Mouse (Mus musculus): Measurements from ENCODE around the gene Snx30. TPM values are rescaled to one million over a fixed set of nuclear protein-coding genes. Genes with fewer than 3 reads are reported as not detected.

The Snx30 gene
- total and polyA plus RNA-seq, 3 experiments = 4.2 to 8.6 TPM; not detected in 1

- Histone ChIP-seq H3K4me3 (ENCODE audit: control insufficient read depth in 1 of 2, insufficient read depth in 1 of 2, low read depth in 2 of 2, low read length in 2 of 2) (no peak overlapping the region), H3K27ac (ENCODE audit: control insufficient read depth, low read depth, low read length) (no peak overlapping the region), H3K27me3 (ENCODE audit: control insufficient read depth in 1 of 2, insufficient read depth in 2 of 2, low read length in 2 of 2) (no peaks in the 10 kb centered on the region), H3K36me3 (ENCODE audit: control insufficient read depth in 1 of 2, insufficient read depth in 2 of 2, low read length in 2 of 2) (peaks cover 0 to 14% of the 10 kb centered on the region in 2 experiments; a peak in 2 of 4 replicates), H3K4me1 (ENCODE audit: control insufficient read depth in 1 of 2, insufficient read depth in 2 of 2, low read length in 2 of 2) (peaks cover 2 to 15% of the 10 kb centered on the region in 2 experiments; a peak in 2 of 4 replicates), H3K9me3 (replicated peaks; ENCODE audit: insufficient read depth, low read length) (no peaks in the 10 kb centered on the region), H3K79me2 (ENCODE audit: control insufficient read depth, insufficient read depth, low read length, poor library complexity) (no peaks in the 10 kb centered on the region), H3K9ac (ENCODE audit: control insufficient read depth, low read depth, low read length, poor library complexity, severe bottlenecking) (no peak overlapping the region)
- DNase-seq (ENCODE audit: low read depth, low spot score) = no peak
- TF ChIP-seq ETS1 (IDR thresholded peaks at IDR 0.05; ENCODE audit: low read depth, low read length) (no peak), SIN3A (IDR thresholded peaks at IDR 0.05; ENCODE audit: low read length) (no peak), ELF1 (IDR thresholded peaks at IDR 0.05; ENCODE audit: low read depth, low read length) (no peak), CHD1 (IDR thresholded peaks at IDR 0.05; ENCODE audit: low read depth, low read length) (no peak), TCF12 (IDR thresholded peaks at IDR 0.05; ENCODE audit: low read depth, low read length) (no peak), MYC (IDR thresholded peaks at IDR 0.05; ENCODE audit: low read depth, low read length) (no peak), USF1 (IDR thresholded peaks at IDR 0.05; ENCODE audit: low read depth, low read length) (no peak), USF2 (IDR thresholded peaks at IDR 0.05; ENCODE audit: borderline replicate concordance in 1 of 2, insufficient read depth in 1 of 2, low read depth in 1 of 2, low read length in 2 of 2) (no peak), MYB (IDR thresholded peaks at IDR 0.05; ENCODE audit: low read depth, low read length) (no peak), MXI1 (IDR thresholded peaks at IDR 0.05; ENCODE audit: low read depth, low read length) (no peak), ZNF384 (IDR thresholded peaks at IDR 0.05; ENCODE audit: low read depth, low read length) (no peak), MAZ (IDR thresholded peaks at IDR 0.05; ENCODE audit: low read depth, low read length) (no peak), KAT2A (conservative IDR thresholded peaks at IDR 0.05; ENCODE audit: low read depth, low read length) (no peak), CTCF (IDR thresholded peaks at IDR 0.05 in 2 of 3, conservative IDR thresholded peaks at IDR 0.05 in 1 of 3; ENCODE audit: control insufficient read depth in 1 of 3, insufficient read depth in 1 of 3, low read depth in 2 of 3, low read length in 3 of 3, poor library complexity in 1 of 3, severe bottlenecking in 1 of 3) (no peak), UBTF (IDR thresholded peaks at IDR 0.05; ENCODE audit: borderline replicate concordance, insufficient read depth, low read depth, low read length) (no peak), TAL1 (IDR thresholded peaks at IDR 0.05; ENCODE audit: low read length) (no peak), MAX (IDR thresholded peaks at IDR 0.05; ENCODE audit: low read length) (no peak), POLR2AphosphoS5 (IDR thresholded peaks at IDR 0.05; ENCODE audit: borderline replicate concordance, low read depth, low read length) (no peak), NRF1 (IDR thresholded peaks at IDR 0.05; ENCODE audit: insufficient read depth, low read depth, low read length, poor library complexity, severe bottlenecking) (no peak), EP300 (IDR thresholded peaks at IDR 0.05; ENCODE audit: low read depth in 1 of 2, low read length in 2 of 2) (no peak)
These were observed 54.8 kb downstream of the Snx30 start for GRCm38 (mm10) chr4:59860431-59860830.

- H3K79me2 ChIP-seq (ENCODE audit: control insufficient read depth, insufficient read depth, low read length, poor library complexity) = no peaks in the 10 kb centered on the region
- H3K36me3 ChIP-seq (ENCODE audit: control insufficient read depth in 1 of 2, insufficient read depth in 2 of 2, low read length in 2 of 2) = peaks cover 0 to 14% of the 10 kb centered on the region in 2 experiments; a peak in 2 of 4 replicates
- no peak overlapping the region for H3K27ac ChIP-seq (ENCODE audit: control insufficient read depth, low read depth, low read length)
- H3K4me3 ChIP-seq (ENCODE audit: control insufficient read depth in 1 of 2, insufficient read depth in 1 of 2, low read depth in 2 of 2, low read length in 2 of 2) = no peak overlapping the region
- H3K4me1 ChIP-seq (ENCODE audit: control insufficient read depth in 1 of 2, insufficient read depth in 2 of 2, low read length in 2 of 2) = peaks cover 2 to 15% of the 10 kb centered on the region in 2 experiments; a peak in 2 of 4 replicates
- no peaks in the 10 kb centered on the region for H3K9me3 ChIP-seq (replicated peaks; ENCODE audit: insufficient read depth, low read length)
- DNase-seq (ENCODE audit: low read depth, low spot score) = no peak
- H3K27me3 ChIP-seq (ENCODE audit: control insufficient read depth in 1 of 2, insufficient read depth in 2 of 2, low read length in 2 of 2) = no peaks in the 10 kb centered on the region
- H3K9ac ChIP-seq (ENCODE audit: control insufficient read depth, low read depth, low read length, poor library complexity, severe bottlenecking) = no peak overlapping the region
- no peak for TF ChIP-seq ZNF384 (IDR thresholded peaks at IDR 0.05; ENCODE audit: low read depth, low read length)
- no peak for TF ChIP-seq CHD2 (IDR thresholded peaks at IDR 0.05; ENCODE audit: low read length)
- TF ChIP-seq ETS1 (IDR thresholded peaks at IDR 0.05; ENCODE audit: low read depth, low read length) = no peak
- no peak for TF ChIP-seq EP300 (IDR thresholded peaks at IDR 0.05; ENCODE audit: low read depth in 1 of 2, low read length in 2 of 2)
- no peak for TF ChIP-seq SMC3 (IDR thresholded peaks at IDR 0.05; ENCODE audit: low read depth, low read length)
- TF ChIP-seq POLR2AphosphoS2 (IDR thresholded peaks at IDR 0.05; ENCODE audit: low read length) = no peak
- TF ChIP-seq HCFC1 (IDR thresholded peaks at IDR 0.05; ENCODE audit: low read depth, low read length) = no peak
- TF ChIP-seq MEF2A (IDR thresholded peaks at IDR 0.05; ENCODE audit: extremely low read depth, insufficient replicate concordance, low read depth, low read length, poor library complexity, severe bottlenecking) = no peak
- no peak for TF ChIP-seq TAL1 (IDR thresholded peaks at IDR 0.05; ENCODE audit: low read length)
- TF ChIP-seq RCOR1 (IDR thresholded peaks at IDR 0.05; ENCODE audit: low read depth, low read length) = no peak
- TF ChIP-seq KAT2A (conservative IDR thresholded peaks at IDR 0.05; ENCODE audit: low read depth, low read length) = no peak
- TF ChIP-seq CTCF (IDR thresholded peaks at IDR 0.05 in 2 of 3, conservative IDR thresholded peaks at IDR 0.05 in 1 of 3; ENCODE audit: control insufficient read depth in 1 of 3, insufficient read depth in 1 of 3, low read depth in 2 of 3, low read length in 3 of 3, poor library complexity in 1 of 3, severe bottlenecking in 1 of 3) = no peak
- no peak for TF ChIP-seq BHLHE40 (IDR thresholded peaks at IDR 0.05; ENCODE audit: borderline replicate concordance, low read depth, low read length)
- TF ChIP-seq ELF1 (IDR thresholded peaks at IDR 0.05; ENCODE audit: low read depth, low read length) = no peak
- TF ChIP-seq UBTF (IDR thresholded peaks at IDR 0.05; ENCODE audit: borderline replicate concordance, insufficient read depth, low read depth, low read length) = no peak
- no peak for TF ChIP-seq RAD21 (IDR thresholded peaks at IDR 0.05; ENCODE audit: low read depth, low read length)
- no peak for TF ChIP-seq USF1 (IDR thresholded peaks at IDR 0.05; ENCODE audit: low read depth, low read length)
- no peak for TF ChIP-seq CHD1 (IDR thresholded peaks at IDR 0.05; ENCODE audit: low read depth, low read length)
- TF ChIP-seq USF2 (IDR thresholded peaks at IDR 0.05; ENCODE audit: borderline replicate concordance in 1 of 2, insufficient read depth in 1 of 2, low read depth in 1 of 2, low read length in 2 of 2) = no peak
These were observed 56.2 kb downstream of the Snx30 start for GRCm38 (mm10) chr4:59861871-59862270.

Data from MEL (cell line).